Mouse (Mus musculus) testis, adult 2 months (tissue): ENCODE results near the gene Pcnp.
"Not testable (repeated sequence)": the region's sequence is repeated elsewhere in the genome, so short reads cannot be mapped to it uniquely, and the experiment has no call there.

ENCODE experiments used
- CTCF ChIP-seq: fragments of 200-500 bp; IDR thresholded peaks from 2 replicates; pipeline ENCODE4 v1.5.1; 2012; ENCODE audit warnings: low read depth, mild to moderate bottlenecking, inconsistent platforms, low read length, moderate library complexity; ENCODE audit not compliant: control insufficient read depth, insufficient read depth, insufficient replicate concordance
- POLR2A ChIP-seq: fragments of 200-500 bp; IDR thresholded peaks from 2 replicates; pipeline ENCODE4 v1.6.1; 2012; ENCODE audit warnings: low read depth, mild to moderate bottlenecking, inconsistent platforms, low read length, moderate library complexity; ENCODE audit not compliant: control insufficient read depth

GRCm38 (mm10) chr16:55963068-55963467, 66.5 kb downstream of the Pcnp start:
- not testable (repeated sequence) for TF ChIP-seq CTCF, POLR2A
